Mouse (Mus musculus) hindbrain, embryonic 15.5 days (tissue): ENCODE measurements at regions not wholly inside any gene's neighbourhood (a gene's known extent, or its start where the extent isn't known, plus 50 kb on each side); places are given as distances from the start of the nearest gene placed in this dataset.
"Not testable (repeated sequence)": the region's sequence is repeated elsewhere in the genome, so short reads cannot be mapped to it uniquely, and the experiment has no call there.

Source experiments
- ATAC-seq: fragments of 200-750 bp; cut with Nextera tagmentation; 2 replicates; pipeline ENCODE4 v1.8.0; 2017; ENCODE audit warnings: low read depth, moderate number of reproducible peaks, moderate TSS enrichment; ENCODE audit not compliant: low FRiP score
- H3K27ac ChIP-seq: fragments of 300-500 bp; sonication (generic); replicated peaks from 2 replicates; pipeline ENCODE4 v1.5.1; 2015; ENCODE audit warnings: mild to moderate bottlenecking, inconsistent platforms
- H3K27me3 ChIP-seq: fragments of 300-500 bp; sonication (generic); 2 replicates; pipeline ENCODE4 v1.6.1; 2015; ENCODE audit warnings: control low read depth, inconsistent platforms
- H3K36me3 ChIP-seq: fragments of 300-500 bp; sonication (generic); 2 replicates; pipeline ENCODE4 v1.6.1; 2015; ENCODE audit warnings: control low read depth, inconsistent platforms
- H3K4me1 ChIP-seq: fragments of 300-500 bp; sonication (generic); replicated peaks from 2 replicates; pipeline ENCODE4 v1.6.1; 2015; ENCODE audit warnings: control low read depth, inconsistent platforms
- H3K4me2 ChIP-seq: fragments of 300-500 bp; sonication (generic); 2 replicates; pipeline ENCODE4 v1.6.1; 2015; ENCODE audit warnings: moderate library complexity, mild to moderate bottlenecking, inconsistent platforms
- H3K4me3 ChIP-seq: fragments of 300-500 bp; sonication (generic); 2 replicates; pipeline ENCODE4 v1.5.1; 2015; ENCODE audit warnings: mild to moderate bottlenecking, inconsistent platforms
- H3K9ac ChIP-seq: fragments of 300-500 bp; sonication (generic); 2 replicates; pipeline ENCODE4 v1.6.1; 2015; ENCODE audit warnings: inconsistent platforms
- H3K9me3 ChIP-seq: fragments of 300-500 bp; sonication (generic); 2 replicates; pipeline ENCODE4 v1.6.1; 2016; ENCODE audit warnings: control low read depth, inconsistent platforms
- WGBS: fragments of 180-500 bp; shearing (Covaris S2); methylation state at CpG from one replicate; pipeline ENCODE4 v1.1.7; 2015; 5-methylcytosine and 5-hydroxymethylcytosine counted together

DNA sequence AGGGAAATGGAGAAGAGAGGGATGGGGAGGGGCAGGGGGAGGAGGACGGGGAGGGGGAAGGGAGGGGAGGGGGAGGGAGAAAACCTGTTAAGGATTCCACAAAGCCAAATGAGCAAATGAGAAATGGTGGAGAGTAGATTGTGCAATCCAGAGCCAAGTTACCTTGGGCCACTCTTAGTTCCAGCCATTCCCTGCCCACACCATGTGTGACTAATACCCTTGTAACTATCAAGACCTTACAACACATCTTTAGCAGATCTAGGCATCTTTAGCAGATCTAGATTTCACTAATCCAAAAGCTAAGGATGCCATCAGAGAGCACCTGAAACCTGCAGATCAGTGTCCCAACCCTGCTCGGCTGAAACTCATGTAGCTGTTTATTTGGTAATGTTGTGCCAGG lies 186.7 kb downstream of the Diras2 start:
- Histone ChIP-seq H3K4me2 (no peak overlapping the region), H3K9ac (no peak overlapping the region), H3K9me3 (no peaks in the 10 kb centered on the region), H3K27ac (no peak overlapping the region), H3K4me3 (no peak overlapping the region), H3K27me3 (no peaks in the 10 kb centered on the region), H3K36me3 (no peaks in the 10 kb centered on the region), H3K4me1 (peaks cover under 1% of the 10 kb centered on the region; the same call in 1 of the 2 replicates)
- WGBS: 84% methylated on average over 2 of the region's 2 CpGs
- ATAC-seq: no peak

DNA sequence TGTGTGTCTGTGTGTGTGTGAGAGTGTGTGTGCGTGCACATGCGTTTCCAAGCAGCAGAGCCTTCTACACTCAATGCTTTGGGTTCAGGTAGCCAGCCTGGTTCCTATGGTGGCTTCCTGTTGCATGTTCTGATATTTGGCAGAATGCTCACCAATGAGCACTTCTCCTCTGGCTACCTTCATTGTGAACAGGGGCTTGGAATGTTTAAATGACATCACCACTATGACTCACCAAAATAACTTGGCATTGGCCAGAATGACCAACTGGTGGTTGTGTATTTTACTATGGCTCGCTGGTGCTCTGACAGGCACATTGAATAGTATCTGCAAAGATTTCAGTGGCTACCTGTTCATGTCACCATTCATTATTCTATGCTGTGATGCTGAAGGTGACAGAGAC lies 186.2 kb downstream of the Diras2 start:
- 98% methylated on average over 3 of the region's 3 CpGs for WGBS
- Histone ChIP-seq H3K4me2 (no peak overlapping the region), H3K4me3 (no peak overlapping the region), H3K36me3 (no peaks in the 10 kb centered on the region), H3K27me3 (no peaks in the 10 kb centered on the region), H3K9me3 (no peaks in the 10 kb centered on the region), H3K9ac (no peak overlapping the region), H3K4me1 (no peaks in the 10 kb centered on the region), H3K27ac (no peak overlapping the region)
- ATAC-seq: no peak

DNA sequence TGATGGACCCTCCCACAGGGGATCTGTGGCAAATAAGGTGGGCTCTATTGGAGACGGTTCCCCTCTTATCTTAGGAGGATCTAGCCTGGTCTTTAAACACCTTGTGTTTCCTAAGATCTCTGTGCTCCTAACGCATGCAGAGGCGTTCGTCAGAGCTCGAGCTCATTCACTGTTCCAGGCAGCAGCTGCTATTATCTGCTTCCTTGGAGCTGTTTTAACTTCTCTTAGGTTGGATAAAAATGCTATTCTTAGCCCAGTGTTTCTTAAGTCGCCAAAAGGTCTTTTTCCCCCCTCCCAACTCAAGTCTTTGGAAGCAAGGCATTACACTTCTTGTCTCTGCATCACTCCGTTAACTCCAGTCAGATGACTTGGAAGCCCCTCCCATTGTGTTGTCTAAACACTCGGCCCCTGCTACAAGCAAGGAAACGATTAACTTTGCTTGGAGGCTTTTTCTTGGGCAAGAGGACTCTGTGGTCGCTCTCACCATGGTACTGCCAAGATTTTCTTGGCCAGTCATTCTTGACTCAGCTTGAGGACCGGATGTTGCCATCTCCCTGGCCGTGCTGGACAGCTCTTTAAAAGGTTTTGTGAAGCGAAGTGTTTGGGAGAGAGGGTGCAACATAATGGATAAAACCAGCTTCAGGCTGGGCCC lies 185.6 kb downstream of the Diras2 start:
- Histone ChIP-seq H3K27me3 (no peaks in the 10 kb centered on the region), H3K4me3 (no peak overlapping the region), H3K9me3 (no peaks in the 10 kb centered on the region), H3K4me2 (no peak overlapping the region), H3K27ac (no peak overlapping the region), H3K9ac (no peak overlapping the region), H3K4me1 (no peaks in the 10 kb centered on the region), H3K36me3 (no peaks in the 10 kb centered on the region)
- WGBS: 63% methylated on average over 13 of the region's 13 CpGs
- no peak for ATAC-seq

DNA sequence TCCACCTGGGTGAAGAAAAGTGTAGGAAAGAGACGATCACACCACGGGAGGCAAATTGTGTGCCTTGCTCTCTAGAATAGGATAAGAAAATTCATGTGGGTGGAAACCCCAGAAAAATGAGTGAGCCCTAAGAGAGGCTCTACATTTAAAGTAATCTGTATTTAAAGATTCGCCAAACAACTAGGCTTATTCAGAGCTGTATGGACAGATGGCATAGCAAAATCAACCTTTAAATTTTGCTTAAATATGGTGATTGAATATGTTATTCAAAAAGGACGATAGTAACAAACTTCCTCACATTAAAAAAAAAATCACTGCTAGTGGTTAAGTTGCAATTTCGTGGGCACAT lies 185.1 kb downstream of the Diras2 start:
- Histone ChIP-seq H3K27me3 (no peaks in the 10 kb centered on the region), H3K36me3 (no peaks in the 10 kb centered on the region), H3K9me3 (0 out of 2 replicates have a peak, but pooled peaks cover 1% of the 10 kb centered on the region), H3K4me3 (no peak overlapping the region), H3K4me2 (no peak overlapping the region), H3K9ac (no peak overlapping the region), H3K4me1 (no peaks in the 10 kb centered on the region), H3K27ac (no peak overlapping the region)
- WGBS: 88% methylated on average over 5 of the region's 5 CpGs
- no peak for ATAC-seq

DNA sequence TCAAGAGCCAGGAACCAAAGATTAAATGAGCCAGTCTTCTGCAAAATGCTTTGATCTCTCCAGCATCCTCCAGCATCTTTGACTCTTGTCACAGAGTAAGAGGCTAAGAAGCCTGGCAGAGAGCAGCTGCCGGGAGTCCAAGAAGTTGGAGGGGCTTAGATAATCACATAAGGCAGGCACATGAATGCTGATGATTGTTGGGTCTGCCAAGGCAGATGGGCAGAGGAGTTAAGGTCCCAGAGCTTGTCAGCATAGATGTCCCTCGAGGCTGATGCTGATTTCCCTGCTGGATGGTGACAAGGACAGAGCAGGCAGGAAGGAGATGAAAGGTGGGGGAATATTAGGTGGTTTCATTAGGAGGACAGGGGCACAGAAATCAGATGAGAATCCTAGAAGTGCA lies 183.4 kb downstream of the Diras2 start:
- Histone ChIP-seq H3K4me1 (no peaks in the 10 kb centered on the region), H3K36me3 (no peaks in the 10 kb centered on the region), H3K27me3 (no peaks in the 10 kb centered on the region), H3K4me2 (no peak overlapping the region), H3K9ac (no peak overlapping the region), H3K4me3 (no peak overlapping the region), H3K27ac (no peak overlapping the region), H3K9me3 (0 out of 2 replicates have a peak, but pooled peaks cover 6% of the 10 kb centered on the region)
- WGBS: 48% methylated on average over 2 of the region's 2 CpGs
- ATAC-seq: no peak

DNA sequence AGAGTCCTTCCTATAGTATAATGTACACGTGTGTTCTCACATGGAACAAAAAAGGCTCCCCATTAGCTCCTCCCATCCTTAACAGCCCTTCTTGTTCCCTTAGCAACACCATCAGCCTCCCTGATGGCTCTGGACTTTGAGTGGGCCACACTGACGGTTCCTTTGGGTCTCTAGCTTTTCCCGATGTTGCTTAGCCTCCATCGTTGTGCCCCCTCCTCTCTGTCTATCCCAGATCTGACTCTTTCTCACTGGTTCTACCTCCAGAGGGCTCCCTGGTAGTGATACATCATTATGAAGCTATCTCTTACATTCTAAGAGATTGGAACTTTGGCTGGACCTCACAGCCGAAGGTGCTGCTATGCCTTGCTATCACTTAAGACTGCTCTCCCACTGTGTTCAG lies 181.5 kb downstream of the Diras2 start:
- WGBS: 92% methylated on average over 5 of the region's 5 CpGs
- Histone ChIP-seq H3K4me3 (no peak overlapping the region), H3K4me2 (no peak overlapping the region), H3K9ac (no peak overlapping the region), H3K9me3 (0 out of 2 replicates have a peak, but pooled peaks cover 6% of the 10 kb centered on the region), H3K27me3 (no peaks in the 10 kb centered on the region), H3K36me3 (no peaks in the 10 kb centered on the region), H3K4me1 (no peaks in the 10 kb centered on the region), H3K27ac (no peak overlapping the region)
- no peak for ATAC-seq

DNA sequence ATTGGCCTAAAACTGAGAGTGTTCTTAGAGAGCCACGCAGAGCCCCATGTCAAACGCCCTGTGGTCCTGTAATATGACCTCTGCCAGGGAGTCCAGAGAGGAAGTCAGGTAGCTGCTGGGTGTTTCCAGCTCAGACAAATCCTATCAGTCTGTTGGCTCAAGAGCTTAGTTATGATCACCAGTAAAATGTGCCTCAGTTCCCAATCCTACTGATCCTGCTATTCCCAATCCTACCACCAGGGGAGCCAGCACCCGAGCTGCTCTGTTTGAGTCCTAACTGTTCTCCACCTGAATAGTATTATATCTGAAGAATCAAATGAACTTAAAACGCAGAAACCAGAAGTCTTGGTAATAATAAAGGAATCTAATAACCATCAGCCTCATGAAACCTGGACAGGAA lies 178.5 kb downstream of the Diras2 start:
- Histone ChIP-seq H3K9me3 (0 out of 2 replicates have a peak, but pooled peaks cover 6% of the 10 kb centered on the region), H3K4me1 (no peaks in the 10 kb centered on the region), H3K27me3 (no peaks in the 10 kb centered on the region), H3K4me3 (no peak overlapping the region), H3K36me3 (no peaks in the 10 kb centered on the region), H3K27ac (no peak overlapping the region), H3K4me2 (no peak overlapping the region), H3K9ac (no peak overlapping the region)
- no peak for ATAC-seq
- WGBS: 87% methylated on average over 4 of the region's 4 CpGs

DNA sequence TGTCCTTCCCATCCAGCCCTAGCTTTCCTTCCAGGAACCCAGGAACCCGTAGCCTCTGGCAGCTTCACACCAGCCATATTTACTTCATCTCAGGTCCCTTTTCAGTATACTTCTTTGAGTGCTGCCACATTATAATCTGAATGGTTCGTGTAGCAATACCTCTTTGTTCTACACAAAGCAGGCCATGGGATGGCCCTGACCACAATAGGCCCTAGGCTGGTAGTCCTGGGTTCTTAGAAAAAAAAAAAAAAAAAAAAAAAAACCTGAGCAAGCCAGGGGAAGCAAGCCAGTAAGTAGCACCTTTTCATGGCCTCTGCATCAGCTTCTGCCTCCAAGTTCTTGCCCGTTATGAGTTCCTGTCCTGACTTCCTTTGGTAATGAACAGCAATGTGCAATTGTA lies 177.6 kb downstream of the Diras2 start:
- Histone ChIP-seq H3K4me2 (no peak overlapping the region), H3K4me3 (no peak overlapping the region), H3K4me1 (no peaks in the 10 kb centered on the region), H3K9me3 (0 out of 2 replicates have a peak, but pooled peaks cover 6% of the 10 kb centered on the region), H3K9ac (no peak overlapping the region), H3K36me3 (no peaks in the 10 kb centered on the region), H3K27ac (no peak overlapping the region), H3K27me3 (no peaks in the 10 kb centered on the region)
- 58% methylated on average over 3 of the region's 3 CpGs for WGBS
- ATAC-seq: no peak

DNA sequence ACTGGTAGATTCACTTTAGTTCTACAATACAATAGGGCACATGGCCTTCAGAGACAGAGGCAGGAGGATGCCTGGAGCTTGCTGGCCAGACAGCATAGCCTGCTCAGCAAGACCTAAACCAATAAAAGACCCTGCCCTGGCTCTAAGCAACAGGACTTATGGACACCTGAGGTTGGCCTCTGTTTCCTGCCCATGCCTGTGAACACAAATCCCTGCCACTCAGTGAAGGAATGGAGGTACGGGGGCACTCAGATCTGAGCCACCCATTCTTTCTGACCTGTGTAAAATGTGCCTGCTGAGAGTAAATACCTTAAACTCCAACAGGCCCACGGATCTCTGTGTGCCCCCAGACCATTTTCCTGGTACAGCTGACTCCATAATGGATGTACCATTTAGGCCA lies 177.1 kb downstream of the Diras2 start:
- no peak overlapping the region for H3K27ac ChIP-seq
- no peaks in the 10 kb centered on the region for H3K36me3 ChIP-seq
- no peaks in the 10 kb centered on the region for H3K4me1 ChIP-seq
- no peak overlapping the region for H3K9ac ChIP-seq
- 83% methylated on average over 2 of the region's 2 CpGs for WGBS
- H3K4me3 ChIP-seq: no peak overlapping the region
- no peak for ATAC-seq
- H3K9me3 ChIP-seq: 0 out of 2 replicates have a peak, but pooled peaks cover 6% of the 10 kb centered on the region
- H3K4me2 ChIP-seq: no peak overlapping the region
- H3K27me3 ChIP-seq: no peaks in the 10 kb centered on the region

DNA sequence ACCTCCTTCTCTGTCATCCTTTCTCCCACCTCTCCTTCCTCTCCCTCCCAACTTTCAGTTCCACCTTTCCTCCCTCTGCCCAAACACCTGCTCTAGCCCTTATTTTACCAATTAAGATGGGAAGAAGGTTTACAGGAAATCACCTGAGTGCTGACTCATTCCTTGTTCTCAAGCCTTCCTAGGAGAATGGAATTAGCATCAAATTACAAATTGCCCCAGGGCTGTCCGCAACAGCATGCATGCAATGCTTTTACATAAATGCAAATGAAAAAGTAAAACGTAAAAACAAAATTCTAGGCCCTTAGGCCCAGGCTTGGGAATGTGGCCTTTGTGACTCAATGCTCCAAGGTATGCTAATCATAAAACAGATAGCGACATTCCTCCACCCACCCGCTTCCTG lies 175.2 kb downstream of the Diras2 start:
- not testable (repeated sequence) for ATAC-seq, H3K9ac ChIP-seq, H3K36me3 ChIP-seq, H3K27ac ChIP-seq, H3K9me3 ChIP-seq, H3K4me2 ChIP-seq, H3K4me3 ChIP-seq, H3K4me1 ChIP-seq, H3K27me3 ChIP-seq
- WGBS: 88% methylated on average over 4 of the region's 4 CpGs

DNA sequence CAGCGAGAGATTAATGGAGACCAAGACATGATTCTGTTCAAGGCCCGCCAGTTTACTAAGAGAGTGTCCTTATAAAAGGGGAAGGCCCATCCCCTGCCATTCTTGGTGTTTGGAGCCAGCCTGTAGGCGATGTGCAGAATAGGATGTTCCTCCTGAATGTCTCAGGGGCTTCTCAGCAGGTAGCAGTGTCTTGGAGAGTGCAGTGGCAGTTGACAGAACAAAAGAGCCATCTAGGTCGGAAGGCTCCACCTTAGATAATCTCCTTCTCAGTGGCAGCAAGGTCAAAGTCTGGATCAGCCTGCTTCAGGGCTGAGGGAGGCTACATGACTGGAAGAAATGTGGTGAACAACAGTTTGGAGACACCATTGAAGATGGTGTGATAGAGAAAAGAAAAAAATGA lies 171.7 kb downstream of the Diras2 start:
- WGBS: 74% methylated on average over 4 of the region's 4 CpGs
- not testable (repeated sequence) for ATAC-seq, H3K27me3 ChIP-seq

DNA sequence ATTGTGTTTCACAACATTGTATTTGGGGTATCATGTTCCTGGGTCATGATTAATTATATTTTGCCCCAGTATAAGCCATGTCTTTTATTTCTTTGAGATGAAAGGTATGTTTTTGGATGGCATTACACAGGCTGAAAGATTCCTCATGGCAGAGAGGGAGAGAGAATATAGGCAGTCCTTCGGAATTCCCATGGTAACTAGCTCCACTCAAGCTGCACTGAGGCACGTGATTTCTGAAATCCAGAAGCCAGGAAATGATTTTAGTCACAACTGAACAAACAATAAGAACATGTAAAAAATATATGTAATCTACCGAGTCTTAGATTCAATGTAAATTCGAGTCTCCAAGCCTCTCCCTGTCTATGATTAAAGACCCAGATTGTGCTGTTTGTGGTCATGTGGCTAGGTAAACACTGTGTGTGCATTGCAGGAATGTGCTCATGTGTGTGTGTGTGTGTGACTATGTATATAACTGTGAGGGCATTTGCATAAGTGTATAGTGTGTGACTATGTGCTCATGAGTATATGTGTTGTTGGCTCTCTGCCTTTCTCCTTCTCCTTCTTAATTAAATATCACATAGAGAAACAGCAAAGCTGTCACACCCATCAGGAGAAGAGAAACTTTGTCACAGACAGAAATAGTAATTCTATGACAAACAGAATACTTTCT lies 169.8 kb downstream of the Diras2 start:
- ATAC-seq: no peak
- no peak overlapping the region for H3K27ac ChIP-seq
- no peak overlapping the region for H3K4me3 ChIP-seq
- WGBS: 70% methylated on average over 4 of the region's 4 CpGs
- no peak overlapping the region for H3K4me2 ChIP-seq
- no peaks in the 10 kb centered on the region for H3K27me3 ChIP-seq
- no peaks in the 10 kb centered on the region for H3K9me3 ChIP-seq
- H3K4me1 ChIP-seq: no peaks in the 10 kb centered on the region
- H3K9ac ChIP-seq: no peak overlapping the region
- H3K36me3 ChIP-seq: no peaks in the 10 kb centered on the region

More for the DNA sequence above, 171.7 kb downstream of the Diras2 start:
- H3K36me3 ChIP-seq, H3K9ac ChIP-seq, H3K4me2 ChIP-seq, H3K4me1 ChIP-seq, H3K4me3 ChIP-seq, H3K9me3 ChIP-seq, H3K27ac ChIP-seq: not testable (repeated sequence)

DNA sequence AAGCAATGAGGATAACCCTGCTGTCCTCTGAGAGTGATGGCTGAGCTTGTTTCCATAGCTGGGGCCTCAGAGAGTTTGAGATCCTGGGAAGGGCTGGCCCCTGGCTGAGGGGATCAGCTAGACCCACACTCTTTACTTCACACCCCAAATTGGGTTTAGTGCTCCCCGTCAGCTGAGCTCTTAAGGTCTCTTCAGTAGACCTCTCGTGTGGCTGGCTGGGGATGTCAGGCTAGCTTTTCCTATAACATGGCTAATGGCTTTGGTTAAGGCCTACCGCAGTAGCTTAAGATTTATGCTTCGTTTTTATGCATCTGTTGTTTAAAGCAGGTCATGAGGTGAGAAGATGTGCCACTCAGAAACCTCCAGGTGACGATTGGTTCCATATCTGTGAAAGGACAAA lies 168.8 kb downstream of the Diras2 start:
- no peaks in the 10 kb centered on the region for H3K27me3 ChIP-seq
- 93% methylated on average over 5 of the region's 5 CpGs for WGBS

More for the DNA sequence above, 168.8 kb downstream of the Diras2 start:
- no peak for ATAC-seq
- no peak overlapping the region for H3K9ac ChIP-seq
- no peaks in the 10 kb centered on the region for H3K36me3 ChIP-seq
- no peak overlapping the region for H3K27ac ChIP-seq
- no peak overlapping the region for H3K4me3 ChIP-seq
- H3K4me2 ChIP-seq: no peak overlapping the region
- no peaks in the 10 kb centered on the region for H3K4me1 ChIP-seq
- H3K9me3 ChIP-seq: no peaks in the 10 kb centered on the region
